Comparison of ENCODE assay signal across 17 mouse cellular contexts in the genomic region with DNA sequence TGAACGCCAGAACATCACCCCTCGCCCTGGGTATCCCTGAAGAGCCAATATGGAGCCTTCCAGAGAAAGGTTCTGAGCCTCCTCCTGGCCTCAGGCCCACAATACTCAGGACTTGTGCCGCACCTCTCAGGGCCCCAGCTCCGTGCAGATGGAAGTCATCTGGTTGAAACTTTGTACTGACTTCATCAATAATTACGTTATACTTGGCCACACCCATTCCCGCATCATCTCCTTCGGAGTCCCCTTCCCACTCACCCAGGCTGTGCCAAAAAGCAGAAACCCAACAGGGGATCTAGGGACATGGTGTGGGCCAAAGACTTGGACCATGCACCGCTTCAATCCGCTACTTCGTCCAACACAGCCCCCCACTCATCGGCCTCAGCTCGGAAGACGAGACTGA. TPM values are rescaled to one million over a fixed set of nuclear protein-coding genes. Genes with fewer than 3 reads are reported as not detected.
DNase-seq lines count a peak whose midpoint lies in the region; ATAC-seq and TF ChIP-seq lines count a peak whose summit lies in the region.
"Had no signal": no experiment of that assay in that cellular context is flagged by ENCODE, and none has a peak within 500 bp of the region (broad histone marks: within the 10 kb centered on the region; RNA-seq: fewer than 3 reads in every experiment).

No protein-coding gene starts in this region.

- no peak for TF ChIP-seq POLR2A in cerebellum, adult 2 months (IDR thresholded peaks at IDR 0.05; ENCODE audit: borderline replicate concordance, insufficient read depth, low read length)

- H3K27me3 ChIP-seq in intestine, embryonic 16.5 days (replicated peaks; ENCODE audit: control insufficient read depth, insufficient read depth, low read length) = no peaks in the 10 kb centered on the region
- no peaks in the 10 kb centered on the region for H3K27me3 ChIP-seq in stomach, embryonic 15.5 days (replicated peaks)
- H3K27me3 ChIP-seq in cerebellum, adult 2 months (ENCODE audit: control insufficient read depth, insufficient read depth, low read length) = no peaks in the 10 kb centered on the region
- H3K27me3 ChIP-seq: forebrain, embryonic 15.5 days had no signal

- no peak for TF ChIP-seq CTCF in layer of hippocampus, adult 2 months (conservative IDR thresholded peaks at IDR 0.05)
- no peak for TF ChIP-seq CTCF in cerebellum, adult 2 months (IDR thresholded peaks at IDR 0.05; ENCODE audit: borderline replicate concordance, insufficient read depth, low read depth, low read length)

- peak; percentile 22 for DNase-seq in cerebellum, adult 9-10 months
- DNase-seq in cerebellum, adult 11-12 months = no peak
- DNase-seq in layer of hippocampus, adult 2 months (ENCODE audit: low spot score in 2 of 2) = no peak
- DNase-seq in layer of hippocampus, adult 11-12 months (ENCODE audit: low spot score) = no peak
- no peak for DNase-seq in retina, embryonic 14.5 days (ENCODE audit: low spot score)
- no peak for DNase-seq in cerebellum, adult 2 months
- DNase-seq: adrenal gland, postnatal 25 days; heart, adult 11 months; heart, postnatal 14 days; kidney, adult 11 months; left cerebral cortex, postnatal 4 days; lung, adult 2 months; right cerebral cortex, postnatal 14 days had no signal

- H3K9me3 ChIP-seq in intestine, embryonic 16.5 days (ENCODE audit: control insufficient read depth, low read length) = no peaks in the 10 kb centered on the region
- no peaks in the 10 kb centered on the region for H3K9me3 ChIP-seq in stomach, embryonic 15.5 days
- H3K9me3 ChIP-seq: forebrain, embryonic 15.5 days had no signal

- peak overlapping the region; percentile 97 for H3K27ac ChIP-seq in layer of hippocampus, adult 2 months
- peak overlapping the region; percentile 99 for H3K27ac ChIP-seq in intestine, embryonic 16.5 days (ENCODE audit: low read length)
- H3K27ac ChIP-seq in stomach, embryonic 15.5 days = peak overlapping the region; percentile 95
- no peak overlapping the region for H3K27ac ChIP-seq in cerebellum, adult 2 months (ENCODE audit: insufficient read depth, low read length)

- ATAC-seq in intestine, embryonic 16.5 days = 0 out of 2 replicates have a peak, but pooled peaks have one; percentile 0
- no peak for ATAC-seq in stomach, embryonic 15.5 days (ENCODE audit: insufficient read depth, low FRiP score, low read depth)
- ATAC-seq: forebrain, embryonic 15.5 days had no signal

- 80% methylated on average over 13 of the region's 13 CpGs for WGBS in intestine, embryonic 16.5 days
- 66% methylated on average over 13 of the region's 13 CpGs for WGBS in stomach, embryonic 15.5 days
- WGBS in cerebellum, adult 2 months = 84% methylated on average over 13 of the region's 13 CpGs

- H3K4me2 ChIP-seq in intestine, embryonic 16.5 days (ENCODE audit: low read depth, low read length) = 0 out of 2 replicates have a peak overlapping the region, but pooled peaks have one; percentile 36
- H3K4me2 ChIP-seq in stomach, embryonic 15.5 days = no peak overlapping the region
- H3K4me2 ChIP-seq: forebrain, embryonic 15.5 days had no signal

- no peaks in the 10 kb centered on the region for H3K36me3 ChIP-seq in intestine, embryonic 16.5 days (ENCODE audit: control insufficient read depth, insufficient read depth, low read length)
- H3K36me3 ChIP-seq in stomach, embryonic 15.5 days = no peaks in the 10 kb centered on the region
- H3K36me3 ChIP-seq: forebrain, embryonic 15.5 days had no signal

- H3K4me1 ChIP-seq in intestine, embryonic 16.5 days (ENCODE audit: control insufficient read depth, insufficient read depth, low read length) = peaks cover 49% of the 10 kb centered on the region
- H3K4me1 ChIP-seq in stomach, embryonic 15.5 days = peaks cover 39% of the 10 kb centered on the region
- peaks cover 9% of the 10 kb centered on the region for H3K4me1 ChIP-seq in cerebellum, adult 2 months (ENCODE audit: control insufficient read depth, insufficient read depth, low read length)

- no peak overlapping the region for H3K4me3 ChIP-seq in layer of hippocampus, adult 2 months
- no peak overlapping the region for H3K4me3 ChIP-seq in intestine, embryonic 16.5 days (ENCODE audit: low read length)
- no peak overlapping the region for H3K4me3 ChIP-seq in stomach, embryonic 15.5 days (replicated peaks)
- H3K4me3 ChIP-seq in cerebellum, adult 2 months (replicated peaks; ENCODE audit: insufficient read depth, low read depth, low read length) = no peak overlapping the region
- H3K4me3 ChIP-seq: forebrain, embryonic 15.5 days; megakaryocyte, embryonic 14.5 days had no signal

- H3K9ac ChIP-seq in intestine, embryonic 16.5 days (ENCODE audit: low read depth, low read length) = no peak overlapping the region
- no peak overlapping the region for H3K9ac ChIP-seq in stomach, embryonic 15.5 days

RNA-seq across cellular contexts. Expression of gene Atp23, which starts 33.4 kb away (rescaled TPM):
- total RNA-seq in layer of hippocampus, adult 2 months (2021) = 1 to 10 TPM; 9.0 to 10.0 TPM
- polyA plus RNA-seq in intestine, embryonic 16.5 days (2015; fragmentation: Nextera tagmentation; extraction: Ambion mirVana) = 14.8 and 15.3 TPM in 2 replicates
- 17.9 and 18.2 TPM in 2 replicates for polyA plus RNA-seq in stomach, embryonic 15.5 days (2015; fragmentation: Nextera tagmentation; extraction: Ambion mirVana)
- 10.2 and 10.4 TPM in 2 replicates for polyA plus RNA-seq in cerebellum, adult 2 months (2012; rRNA removed)

RNA-seq across cellular contexts. Expression of gene Ctdsp2, which starts 44.0 kb away (rescaled TPM):
- total RNA-seq in layer of hippocampus, adult 2 months (2021) = 100 to 1,000 TPM; 106 to 116 TPM
- 41.2 and 44.0 TPM in 2 replicates for polyA plus RNA-seq in intestine, embryonic 16.5 days (2015; fragmentation: Nextera tagmentation; extraction: Ambion mirVana)
- polyA plus RNA-seq in stomach, embryonic 15.5 days (2015; fragmentation: Nextera tagmentation; extraction: Ambion mirVana) = 57.0 and 63.2 TPM in 2 replicates
- polyA plus RNA-seq in cerebellum, adult 2 months (2012; rRNA removed) = 96.2 and 101 TPM in 2 replicates
